Mouse (Mus musculus) mesoderm, embryonic 11.5 days (tissue): ENCODE results near the gene Fzd4.
A peak's percentile ranks its signal among the peaks of the same experiment; 100 is the strongest.

Source experiments
- DNase-seq: peaks from one replicate; pipeline ENCODE4 v3.0.0-alpha.2; 2012; ENCODE audit warnings: low read depth, low spot score

Fzd4 gene

DNA sequence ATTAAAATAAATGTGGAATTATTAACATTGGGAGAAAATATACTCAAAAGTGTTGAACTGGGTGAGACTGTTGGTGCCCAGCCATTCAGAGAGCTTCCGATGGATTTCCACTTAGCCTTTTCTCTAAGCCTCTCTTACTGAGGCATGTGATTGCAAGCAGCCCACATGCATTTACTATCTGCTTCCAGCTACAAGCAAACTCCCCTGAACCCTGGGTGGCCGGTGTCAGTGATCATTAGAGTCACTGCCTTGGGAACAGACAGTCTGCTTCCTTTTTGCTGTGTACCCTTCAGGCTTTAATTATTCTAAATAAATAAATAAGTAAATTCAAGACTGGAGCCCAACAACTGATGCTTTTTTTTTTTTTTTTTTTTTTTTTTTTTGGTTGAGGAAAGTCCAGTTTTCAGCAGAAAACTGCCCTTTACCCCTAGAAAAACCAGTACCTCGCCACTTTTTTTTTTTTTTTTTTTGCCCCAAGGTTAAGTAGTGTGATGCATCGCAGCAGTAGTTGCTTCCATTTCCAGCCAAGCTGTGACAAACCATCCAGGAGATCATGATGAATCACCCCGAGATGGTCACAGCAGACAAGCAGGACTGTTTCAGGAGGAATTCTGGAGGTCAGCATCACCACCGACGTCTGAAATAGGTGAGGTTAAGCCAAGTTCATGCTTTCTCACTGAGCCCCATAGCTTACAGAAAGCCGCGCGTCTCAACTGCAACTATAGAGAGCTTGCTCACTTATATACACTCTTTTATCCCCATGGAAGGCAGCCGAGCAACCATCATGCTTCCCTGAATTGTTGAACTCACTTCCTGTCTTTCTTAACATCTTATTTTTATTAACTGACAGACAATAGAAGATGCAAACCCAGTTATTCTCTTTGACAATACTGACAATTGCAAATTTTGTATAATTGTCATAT, 21.9 kb downstream of the Fzd4 start:
- no peak for DNase-seq

DNA sequence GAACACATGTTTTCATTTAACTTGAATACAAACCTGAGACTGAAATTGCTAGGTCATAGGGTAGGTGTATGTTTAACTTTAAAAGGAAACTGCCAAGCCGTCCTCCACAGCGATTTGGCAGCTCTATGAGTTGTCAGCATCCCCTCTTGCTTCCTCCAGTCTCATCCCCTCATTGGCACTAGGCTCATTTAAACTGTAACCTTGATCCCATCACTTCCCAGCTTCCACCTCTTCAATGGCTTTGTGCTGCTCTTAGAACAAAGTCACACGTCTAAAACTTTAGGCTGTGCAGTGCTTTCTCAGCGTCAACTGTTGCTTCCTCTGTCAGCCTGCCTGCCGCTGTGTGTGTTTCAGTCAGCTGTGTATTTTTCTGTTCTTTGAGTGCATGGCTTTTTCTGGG, 22.9 kb downstream of the Fzd4 start:
- no peak for DNase-seq

DNA sequence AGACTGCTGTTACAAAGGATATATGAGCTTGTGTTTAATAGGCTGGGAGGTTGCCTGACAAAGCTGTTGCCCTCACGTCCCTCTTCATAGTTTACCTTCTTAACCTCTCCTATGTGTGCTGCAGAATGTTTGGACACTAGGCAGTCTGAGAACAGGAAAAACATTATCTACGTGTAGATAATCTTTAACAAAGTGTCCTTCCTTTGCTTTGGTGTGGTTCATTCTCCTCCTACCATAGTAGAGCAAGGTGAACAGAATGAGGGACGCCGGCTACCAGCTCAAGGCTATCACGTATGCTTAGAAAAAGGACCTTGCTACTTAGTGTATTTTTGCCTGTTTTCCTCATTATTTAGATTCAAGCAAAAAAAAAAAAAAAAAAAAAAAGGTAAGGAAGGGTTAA, 24.6 kb downstream of the Fzd4 start:
- no peak for DNase-seq

DNA sequence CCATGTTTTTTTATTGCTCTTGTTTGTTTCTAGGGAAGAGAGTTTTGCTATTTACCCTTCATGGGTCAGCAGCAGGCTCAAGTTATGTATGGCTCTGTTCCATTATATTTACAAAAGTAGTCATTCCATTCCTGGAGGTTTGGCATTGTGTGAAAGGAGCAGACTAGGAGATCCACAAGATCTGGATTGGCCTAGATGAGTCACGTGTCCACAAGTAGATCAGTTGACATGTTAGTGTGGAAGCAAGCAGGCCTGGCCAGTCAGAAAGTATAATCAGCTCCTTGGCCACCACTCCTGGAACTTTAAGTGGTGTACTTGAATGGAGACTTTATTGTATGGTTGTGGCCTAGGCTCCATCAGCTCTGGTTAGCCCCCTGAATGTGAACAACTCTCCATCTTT, 25.2 kb downstream of the Fzd4 start:
- no peak for DNase-seq

DNA sequence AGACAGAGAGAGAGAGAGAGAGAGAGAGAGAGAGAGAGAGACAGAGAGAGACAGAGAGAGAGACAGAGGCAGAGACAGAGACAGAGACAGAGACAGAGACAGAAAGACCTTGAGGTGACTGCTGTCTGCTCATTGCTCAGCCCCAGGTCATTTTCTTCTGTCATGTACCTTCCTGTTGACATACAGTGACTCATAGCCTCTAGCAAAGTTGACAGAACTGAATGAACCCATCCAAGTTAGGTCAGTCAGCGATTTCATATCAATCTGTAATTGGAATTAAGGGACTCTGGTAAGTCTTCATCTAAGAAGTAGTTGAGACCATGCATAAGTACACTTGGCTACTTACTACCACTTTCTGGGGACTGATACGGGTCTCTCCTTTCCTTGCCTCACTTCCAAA, 27.0 kb downstream of the Fzd4 start:
- DNase-seq: no peak

DNA sequence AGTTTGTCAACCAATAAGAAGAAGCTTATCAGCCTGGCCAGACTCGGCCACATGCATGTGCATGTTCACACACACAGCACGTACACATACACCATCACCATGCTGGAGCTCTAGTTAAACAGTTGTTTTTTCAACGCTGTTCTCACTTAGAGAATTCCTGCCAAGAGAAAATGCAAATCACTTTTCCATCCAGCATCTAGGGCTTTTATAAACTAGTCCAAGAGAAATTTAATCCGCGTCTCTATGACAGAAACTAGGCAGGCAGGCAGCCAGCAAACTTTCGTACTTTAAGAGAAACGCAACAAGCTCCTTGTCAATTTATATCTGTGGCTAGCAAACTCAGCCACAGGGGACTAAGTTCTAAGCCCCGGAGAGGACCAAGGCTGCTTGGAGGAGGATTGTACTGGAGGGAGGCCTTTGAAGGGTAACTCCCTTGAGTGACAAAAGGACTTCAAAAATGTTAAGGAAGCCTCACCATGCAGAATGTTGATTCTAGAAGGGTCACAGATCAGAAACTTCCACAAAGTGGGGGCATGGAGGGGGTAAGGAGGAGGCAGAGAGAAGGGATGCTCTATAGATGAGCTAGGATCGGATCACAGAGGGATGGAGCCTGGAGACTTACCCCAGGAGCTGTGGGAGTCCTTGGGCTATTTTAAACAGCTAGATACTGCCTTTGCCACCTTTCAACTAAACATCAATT, 29.2 kb downstream of the Fzd4 start:
- DNase-seq: no peak

DNA sequence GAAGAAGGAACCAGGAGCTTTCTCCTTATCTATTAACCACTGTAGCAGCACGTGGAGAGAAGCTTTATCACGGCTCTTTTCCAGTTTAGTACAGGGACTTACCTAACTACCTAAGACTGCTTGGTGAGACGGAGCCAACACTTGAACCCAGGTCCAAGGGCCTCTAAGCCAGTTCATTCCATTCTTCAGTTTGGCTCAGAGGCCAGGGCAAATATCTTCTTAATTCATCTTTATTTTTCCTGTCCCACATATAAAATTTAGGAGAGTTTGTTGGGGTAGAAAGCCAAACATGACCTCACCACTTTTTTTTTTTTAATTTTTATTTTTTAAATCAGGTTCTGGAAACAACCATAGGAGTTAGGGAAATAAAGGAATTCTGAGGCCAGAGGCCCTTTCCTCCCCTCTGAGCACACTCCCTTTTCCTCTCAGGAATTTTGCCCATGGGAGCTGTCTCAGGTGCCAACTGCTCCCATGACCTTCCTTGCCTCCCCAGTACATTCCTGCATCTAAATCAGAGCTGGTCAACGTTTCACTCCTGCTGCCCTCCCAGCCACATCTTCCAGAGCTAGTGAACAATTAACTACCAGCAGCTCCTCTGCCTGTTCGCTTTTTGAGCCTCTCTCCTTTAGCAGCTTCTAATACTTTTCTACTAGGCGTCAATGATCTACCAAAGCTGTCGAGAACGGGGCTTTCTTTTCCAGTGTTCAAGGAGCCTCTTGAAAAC, 29.9 kb downstream of the Fzd4 start:
- DNase-seq: no peak

DNA sequence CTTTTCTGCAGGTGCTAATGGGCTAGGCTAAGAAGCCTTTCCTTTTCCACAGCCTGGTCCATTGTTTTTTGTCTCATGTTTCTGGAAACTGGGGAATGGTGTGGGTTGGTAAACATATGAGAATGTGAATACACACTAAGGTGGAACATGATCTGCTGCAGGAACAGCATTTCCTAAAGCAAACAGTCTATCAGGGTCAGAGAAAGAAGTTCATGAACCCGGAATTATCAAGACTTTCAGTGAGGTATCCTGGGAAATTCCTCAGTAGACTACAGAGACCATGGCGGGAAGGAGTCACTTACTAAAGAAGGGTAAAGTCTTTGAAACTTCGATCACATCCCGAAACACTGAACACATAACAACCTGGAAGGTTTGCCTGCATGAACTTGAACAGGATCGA, 32.2 kb downstream of the Fzd4 start:
- DNase-seq: no peak

DNA sequence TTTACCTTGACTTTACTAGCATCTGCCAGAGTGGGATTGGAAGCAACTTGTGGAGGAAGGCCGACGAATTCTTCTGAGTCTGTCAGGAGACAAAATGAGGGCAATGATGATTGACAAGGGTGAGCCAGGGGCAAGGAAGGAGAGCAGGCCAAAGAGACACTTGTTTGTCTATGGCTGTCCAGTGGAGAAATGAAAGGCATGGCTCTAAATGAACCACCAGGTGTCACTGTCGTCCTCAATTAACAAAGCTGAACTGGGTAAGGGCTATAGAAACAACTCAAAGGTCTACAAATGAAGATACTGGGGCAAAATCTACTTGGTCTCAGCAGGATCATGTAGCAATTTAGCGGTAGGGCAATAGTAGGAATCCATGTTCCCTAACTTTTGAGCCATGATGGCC, 33.4 kb downstream of the Fzd4 start:
- peak; percentile 62 for DNase-seq

DNA sequence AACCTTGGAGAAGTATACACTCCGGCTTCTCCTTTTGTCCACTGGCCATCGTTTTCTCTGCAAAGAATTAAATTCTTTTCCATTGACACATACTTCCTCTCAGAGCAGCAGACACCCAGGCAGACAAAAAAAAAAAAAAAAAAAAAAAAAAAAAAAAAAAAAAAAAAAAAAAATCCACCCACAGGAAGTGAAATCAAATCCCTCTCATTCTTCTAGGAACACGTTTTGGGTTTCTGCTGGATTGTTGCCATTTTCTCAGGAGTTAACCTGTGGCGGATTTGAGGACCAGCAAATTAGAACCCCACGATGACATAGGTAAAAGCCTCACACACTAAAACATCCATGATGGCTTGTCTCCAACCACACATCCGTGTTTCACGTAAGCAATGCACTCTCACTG, 37.1 kb downstream of the Fzd4 start:
- DNase-seq: no peak

DNA sequence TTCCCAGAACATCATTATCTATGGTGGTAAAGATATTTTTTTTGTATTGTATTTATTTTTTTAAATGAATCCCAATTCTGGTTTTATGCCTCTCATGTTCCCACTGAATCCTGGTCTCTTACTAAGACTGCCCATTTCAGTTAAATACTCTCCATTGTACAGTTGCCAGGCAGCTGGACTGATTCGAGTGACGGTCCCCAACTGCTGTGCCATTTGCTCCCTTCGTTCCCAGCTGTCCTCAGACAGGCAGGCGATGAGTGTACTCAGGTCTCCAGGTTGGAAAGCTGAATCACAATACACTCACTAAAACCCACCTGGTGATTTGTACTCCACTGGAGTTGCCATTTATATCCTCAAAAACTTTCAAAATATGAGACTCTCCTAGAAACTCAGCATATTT, 38.1 kb downstream of the Fzd4 start:
- no peak for DNase-seq

DNA sequence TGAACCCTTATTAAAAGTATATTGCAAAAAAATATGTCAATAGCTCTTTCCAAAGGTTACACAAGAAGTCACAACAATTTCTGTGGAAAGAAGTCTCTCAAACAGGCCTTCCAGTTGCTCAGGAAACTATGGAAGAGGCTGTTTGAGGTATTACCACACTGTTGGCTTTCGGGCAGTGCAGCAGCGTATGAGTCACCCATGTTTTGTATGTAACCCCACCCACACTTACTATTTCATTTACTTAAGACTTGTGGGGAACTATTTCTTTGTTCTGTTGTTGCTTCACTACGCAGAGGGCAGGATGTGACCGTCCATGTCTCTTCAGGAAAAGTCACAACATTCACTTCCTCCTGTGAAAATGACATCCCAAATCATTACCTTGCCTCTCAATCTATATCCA, 41.0 kb downstream of the Fzd4 start:
- no peak for DNase-seq

DNA sequence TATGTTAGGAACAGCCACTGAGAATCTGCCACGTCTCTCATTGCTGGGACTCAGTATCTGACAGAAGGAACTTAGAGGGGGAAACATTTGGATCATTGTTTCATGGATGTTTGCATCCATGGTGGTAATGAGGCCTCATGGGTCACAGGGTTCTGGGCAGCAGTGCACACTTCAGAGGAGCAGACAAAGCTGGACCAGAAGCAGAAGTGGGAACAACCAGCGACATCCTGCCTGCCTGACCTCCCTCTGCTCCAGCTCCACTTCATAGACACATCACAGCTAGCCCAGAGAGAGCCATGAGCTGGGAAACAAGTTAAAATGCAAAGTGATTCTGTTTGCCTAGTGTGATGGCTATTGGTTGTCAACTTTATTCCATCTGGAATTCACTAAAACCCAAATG, 46.2 kb downstream of the Fzd4 start:
- DNase-seq: no peak

DNA sequence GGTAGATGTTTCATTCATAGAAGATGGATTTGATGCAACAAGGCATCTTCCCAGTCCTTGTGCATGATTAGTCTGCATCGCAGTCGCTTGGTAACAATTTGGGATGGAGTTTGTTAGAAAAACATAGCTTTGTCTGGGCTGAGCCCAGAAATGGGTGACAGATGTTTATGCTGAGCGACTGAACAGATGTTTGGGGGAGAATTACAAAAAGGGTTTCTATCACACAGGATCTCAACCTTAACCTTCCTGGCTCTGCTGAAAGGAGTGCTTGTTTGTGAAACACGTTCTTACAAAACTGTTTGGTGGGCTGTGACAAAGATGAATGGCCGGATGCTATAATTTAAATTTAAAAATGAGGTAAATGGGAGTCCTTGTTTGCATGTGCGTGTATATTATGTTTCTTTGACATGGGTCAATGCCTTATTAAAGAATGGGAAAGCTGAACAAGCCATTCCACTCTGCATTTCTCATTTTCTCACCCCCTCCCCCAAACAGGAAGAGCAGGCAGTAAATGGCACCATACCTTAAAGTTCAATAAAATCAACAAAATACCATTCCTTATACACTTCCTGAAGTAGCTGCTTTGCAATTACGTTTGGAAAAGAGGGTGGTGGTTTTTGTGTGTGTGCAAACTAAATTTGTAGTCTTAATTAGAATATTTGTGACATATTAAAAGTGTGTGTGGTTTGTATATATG, 52.4 kb downstream of the Fzd4 start:
- peak; percentile 82 for DNase-seq

DNA sequence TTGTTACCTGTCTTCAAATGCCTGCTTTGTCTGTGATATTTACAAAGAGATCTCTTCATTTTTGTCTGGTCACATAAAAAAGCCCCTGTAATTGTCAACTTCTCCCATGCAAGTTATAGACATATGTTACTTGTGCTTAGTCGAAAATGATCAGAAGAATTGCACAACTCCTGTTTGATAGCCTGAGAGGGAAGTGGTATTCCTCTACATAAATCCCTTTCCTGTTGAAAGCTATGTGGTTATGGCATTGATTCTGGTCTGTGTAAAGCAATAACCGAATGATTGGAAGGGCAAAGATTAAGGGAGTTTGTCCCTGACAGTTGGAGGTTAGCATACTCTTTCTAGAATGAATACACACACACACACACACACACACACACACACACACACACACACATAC, 55.5 kb downstream of the Fzd4 start:
- no peak for DNase-seq

DNA sequence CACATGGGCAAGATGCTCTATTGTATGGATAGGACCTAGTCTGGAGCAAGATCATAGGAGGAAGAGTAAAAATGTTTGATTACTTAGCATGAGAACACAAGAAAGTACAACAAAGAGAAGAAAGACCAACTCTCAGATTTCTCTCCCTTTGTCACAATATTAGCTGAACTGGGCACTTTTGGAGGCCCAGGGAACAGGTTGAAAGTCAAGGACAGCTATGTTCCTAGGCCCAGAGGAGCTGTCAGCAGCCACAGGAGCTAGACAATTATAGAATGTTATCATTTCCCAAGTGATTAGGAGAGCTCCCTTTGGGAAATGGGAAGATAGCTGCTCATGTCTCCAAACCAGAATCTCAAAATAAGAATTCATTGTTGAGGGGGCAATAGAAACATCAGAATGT, 56.8 kb downstream of the Fzd4 start:
- DNase-seq: no peak

DNA sequence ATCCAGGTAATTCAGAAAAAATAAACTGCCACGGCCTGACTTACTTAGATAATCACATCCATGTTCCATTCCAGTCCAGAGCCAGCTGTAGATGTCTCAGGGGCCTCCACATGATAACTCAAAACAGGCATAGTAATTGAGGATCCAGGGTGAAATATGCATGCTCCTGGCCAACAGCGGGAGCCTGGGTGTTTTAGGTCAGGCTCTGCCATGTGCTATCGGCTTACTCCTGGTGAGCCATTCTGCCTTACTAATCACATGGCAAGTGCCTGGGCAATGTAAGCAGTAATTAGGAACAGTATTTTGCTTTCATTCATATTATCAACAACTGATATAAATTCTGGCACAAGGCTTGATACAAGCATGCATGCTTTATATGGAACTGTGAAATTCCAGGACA, 57.2 kb downstream of the Fzd4 start:
- DNase-seq: no peak
